Mouse (Mus musculus): ENCODE measurements around the gene Arhgap45. TPM values are rescaled to one million over a fixed set of nuclear protein-coding genes. Genes with fewer than 3 reads are reported as not detected.

Arhgap45 gene
- polyA plus RNA-seq, 1 experiment from 2014 or later, result 4.7 TPM

- 0 out of 2 replicates have a peak, but pooled peaks cover 3% of the 10 kb centered on the region for H3K9me3 ChIP-seq
- WGBS, result under 1% methylated on average over 59 of the region's 59 CpGs
- peak within 1 kb of the TSS; percentile 44; the same call in 1 of the 2 replicates for H3K9ac ChIP-seq
- ATAC-seq (ENCODE audit: low FRiP score, low read depth), result no peak
- peak within 1 kb of the TSS; percentile 46 for H3K4me3 ChIP-seq
- peaks cover 40% of the 10 kb centered on the region for H3K27me3 ChIP-seq (replicated peaks)
- no peak within 1 kb of the TSS for H3K27ac ChIP-seq
- peaks cover 24% of the 10 kb centered on the region for H3K4me1 ChIP-seq
- peaks cover 7% of the 10 kb centered on the region for H3K36me3 ChIP-seq
- peak within 1 kb of the TSS; percentile 58 for H3K4me2 ChIP-seq (replicated peaks)
These were observed 27.8 kb upstream of the Arhgap45 start, which contains the start of gene Cnn2 for GRCm38 (mm10) chr10:79988506-79989271. Gene Cnn2 (plus strand): TSS chr10:79988584.

- WGBS, result 33% methylated on average over 8 of the region's 8 CpGs
- 0 out of 2 replicates have a peak, but pooled peaks cover 3% of the 10 kb centered on the region for H3K9me3 ChIP-seq
- no peak for ATAC-seq (ENCODE audit: low FRiP score, low read depth)
- peaks cover 40% of the 10 kb centered on the region for H3K27me3 ChIP-seq (replicated peaks)
- peaks cover 8% of the 10 kb centered on the region for H3K36me3 ChIP-seq
- H3K4me3 ChIP-seq, result peak overlapping the region; percentile 46
- H3K9ac ChIP-seq, result no peak overlapping the region
- peak overlapping the region; percentile 58 for H3K4me2 ChIP-seq (replicated peaks)
- peaks cover 24% of the 10 kb centered on the region for H3K4me1 ChIP-seq
- no peak overlapping the region for H3K27ac ChIP-seq
These were observed 27.1 kb upstream of the Arhgap45 start for GRCm38 (mm10) chr10:79989272-79989786.

GRCm38 (mm10) chr10:79989870-79990269, 26.6 kb upstream of the Arhgap45 start:
- Histone ChIP-seq H3K4me2 (replicated peaks) (peak overlapping the region; percentile 58), H3K27ac (no peak overlapping the region), H3K9me3 (0 out of 2 replicates have a peak, but pooled peaks cover 3% of the 10 kb centered on the region), H3K36me3 (peaks cover 8% of the 10 kb centered on the region), H3K4me1 (peaks cover 24% of the 10 kb centered on the region), H3K9ac (0 out of 2 replicates have a peak overlapping the region, but pooled peaks have one; percentile 29), H3K4me3 (peak overlapping the region; percentile 46), H3K27me3 (replicated peaks) (peaks cover 40% of the 10 kb centered on the region)
- no peak for ATAC-seq (ENCODE audit: low FRiP score, low read depth)
- 13% methylated on average over 15 of the region's 15 CpGs for WGBS

DNA sequence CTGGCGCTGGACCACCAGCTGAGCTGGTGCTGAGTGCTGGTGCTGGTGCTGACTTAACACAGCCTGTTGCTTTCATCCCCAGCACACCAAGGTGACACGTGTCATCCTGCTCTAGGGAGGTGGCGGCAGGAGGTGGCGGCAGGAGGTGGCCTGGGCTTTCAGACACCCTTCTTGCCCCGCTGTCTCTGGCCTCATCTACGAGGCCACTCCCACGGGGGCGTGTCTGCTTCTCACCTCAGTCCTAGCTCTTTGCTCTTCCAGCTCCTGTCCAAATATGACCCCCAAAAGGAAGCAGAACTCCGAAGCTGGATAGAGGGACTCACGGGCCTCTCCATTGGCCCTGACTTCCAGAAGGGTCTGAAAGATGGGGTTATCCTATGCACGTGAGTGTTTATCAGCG, 25.4 kb upstream of the Arhgap45 start:
- 59% methylated on average over 12 of the region's 12 CpGs for WGBS
- Histone ChIP-seq H3K4me3 (0 out of 2 replicates have a peak overlapping the region, but pooled peaks have one; percentile 16), H3K9me3 (0 out of 2 replicates have a peak, but pooled peaks cover 3% of the 10 kb centered on the region), H3K9ac (no peak overlapping the region), H3K4me2 (replicated peaks) (no peak overlapping the region), H3K27me3 (replicated peaks) (peaks cover 40% of the 10 kb centered on the region), H3K4me1 (peaks cover 20% of the 10 kb centered on the region), H3K36me3 (peaks cover 8% of the 10 kb centered on the region), H3K27ac (no peak overlapping the region)
- no peak for ATAC-seq (ENCODE audit: low FRiP score, low read depth)

DNA sequence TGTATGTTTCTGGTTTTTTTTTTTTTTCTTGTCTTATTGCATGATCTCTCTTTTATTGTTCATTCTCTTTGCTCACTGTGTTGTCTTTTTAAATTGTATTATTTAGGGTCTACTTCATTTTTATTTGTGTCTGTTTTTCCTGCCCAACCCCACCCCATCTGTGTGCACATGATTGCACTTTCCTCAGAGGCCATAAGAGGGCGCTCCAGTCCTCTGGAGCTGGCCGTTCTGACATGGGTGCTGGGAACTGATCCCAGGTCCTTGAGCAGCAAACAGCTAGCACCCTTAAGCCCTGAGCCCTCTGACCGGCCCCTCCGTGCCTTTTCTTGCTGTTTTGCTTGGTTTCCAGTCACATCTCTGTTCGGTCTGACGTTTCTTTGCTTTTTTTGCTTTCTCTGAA, 24.9 kb upstream of the Arhgap45 start:
- ATAC-seq (ENCODE audit: low FRiP score, low read depth), result no peak
- no peak overlapping the region for H3K4me3 ChIP-seq

DNA sequence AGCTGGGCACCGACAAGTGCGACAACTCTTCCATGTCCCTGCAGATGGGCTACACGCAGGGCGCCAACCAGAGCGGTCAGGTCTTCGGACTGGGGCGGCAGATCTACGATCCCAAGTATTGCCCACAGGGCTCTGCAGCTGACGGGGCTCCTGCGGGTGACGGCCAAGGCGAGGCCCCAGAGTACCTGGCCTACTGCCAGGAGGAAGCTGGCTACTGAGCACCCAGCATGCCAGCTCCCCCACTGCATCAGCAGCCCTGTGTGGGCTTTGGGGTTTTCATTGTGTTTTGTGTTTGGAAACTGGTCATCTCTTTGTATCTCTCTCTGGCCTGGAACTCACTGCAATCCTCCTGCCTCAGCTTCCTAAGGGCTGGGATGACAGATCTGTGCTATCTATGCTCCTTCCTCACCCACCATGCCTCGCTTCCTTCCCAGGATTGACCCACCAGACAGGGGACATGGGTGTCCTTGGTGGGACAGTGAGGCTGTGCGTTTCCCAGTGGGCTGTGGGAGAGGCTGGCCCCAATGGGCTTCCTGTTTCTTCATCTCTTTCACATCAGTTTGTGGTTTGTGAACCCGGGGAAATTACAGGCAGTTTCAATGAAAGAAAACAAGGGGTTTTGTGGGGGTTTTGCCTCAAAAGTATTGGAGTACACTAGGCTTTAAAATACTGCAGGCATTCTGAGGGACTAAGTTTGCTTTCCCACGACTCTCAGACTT, 21.9 kb upstream of the Arhgap45 start:
- no peak for ATAC-seq (ENCODE audit: low FRiP score, low read depth)
- peaks cover 8% of the 10 kb centered on the region for H3K36me3 ChIP-seq
- H3K4me1 ChIP-seq, result peaks cover 15% of the 10 kb centered on the region
- H3K4me3 ChIP-seq, result no peak overlapping the region
- 91% methylated on average over 16 of the region's 16 CpGs for WGBS
- peaks cover 15% of the 10 kb centered on the region for H3K27me3 ChIP-seq (replicated peaks)
- H3K4me2 ChIP-seq (replicated peaks), result no peak overlapping the region
- H3K27ac ChIP-seq, result no peak overlapping the region
- H3K9me3 ChIP-seq, result 0 out of 2 replicates have a peak, but pooled peaks cover 3% of the 10 kb centered on the region
- no peak overlapping the region for H3K9ac ChIP-seq

More for the DNA sequence above, 24.9 kb upstream of the Arhgap45 start:
- H3K27ac ChIP-seq, result no peak overlapping the region
- H3K4me2 ChIP-seq (replicated peaks), result no peak overlapping the region
- no peak overlapping the region for H3K9ac ChIP-seq
- peaks cover 8% of the 10 kb centered on the region for H3K36me3 ChIP-seq
- peaks cover 40% of the 10 kb centered on the region for H3K27me3 ChIP-seq (replicated peaks)
- 0 out of 2 replicates have a peak, but pooled peaks cover 3% of the 10 kb centered on the region for H3K9me3 ChIP-seq
- WGBS, result 86% methylated on average over 6 of the region's 6 CpGs
- peaks cover 18% of the 10 kb centered on the region for H3K4me1 ChIP-seq

DNA sequence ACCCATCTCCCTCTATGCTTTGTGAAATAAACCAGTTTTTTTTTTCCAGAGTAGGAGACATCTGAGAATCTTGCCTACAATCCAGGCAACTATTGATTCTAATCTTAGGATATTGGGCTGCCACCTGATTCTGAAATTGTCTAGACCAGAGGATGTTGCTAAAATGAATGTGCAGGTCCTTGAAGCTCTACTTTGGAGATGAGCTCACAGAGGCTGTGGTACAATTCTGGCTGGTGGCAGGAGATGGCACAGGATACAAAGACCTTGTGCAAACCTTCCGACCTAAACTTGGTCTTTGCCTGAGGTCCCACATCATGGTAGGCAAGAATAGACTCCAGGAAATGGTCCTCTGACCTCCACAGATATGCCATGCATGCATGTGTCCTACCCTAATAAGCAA, 20.8 kb upstream of the Arhgap45 start:
- no peak for ATAC-seq (ENCODE audit: low FRiP score, low read depth)
- Histone ChIP-seq H3K9me3 (0 out of 2 replicates have a peak, but pooled peaks cover 3% of the 10 kb centered on the region), H3K9ac (no peak overlapping the region), H3K27me3 (replicated peaks) (peaks cover 9% of the 10 kb centered on the region), H3K27ac (no peak overlapping the region), H3K36me3 (peaks cover 8% of the 10 kb centered on the region), H3K4me2 (replicated peaks) (peak overlapping the region; percentile 79), H3K4me3 (peak overlapping the region; percentile 52; the same call in 1 of the 2 replicates), H3K4me1 (peaks cover 11% of the 10 kb centered on the region)
- WGBS, result 98% methylated on average over 1 of the region's 1 CpGs

DNA sequence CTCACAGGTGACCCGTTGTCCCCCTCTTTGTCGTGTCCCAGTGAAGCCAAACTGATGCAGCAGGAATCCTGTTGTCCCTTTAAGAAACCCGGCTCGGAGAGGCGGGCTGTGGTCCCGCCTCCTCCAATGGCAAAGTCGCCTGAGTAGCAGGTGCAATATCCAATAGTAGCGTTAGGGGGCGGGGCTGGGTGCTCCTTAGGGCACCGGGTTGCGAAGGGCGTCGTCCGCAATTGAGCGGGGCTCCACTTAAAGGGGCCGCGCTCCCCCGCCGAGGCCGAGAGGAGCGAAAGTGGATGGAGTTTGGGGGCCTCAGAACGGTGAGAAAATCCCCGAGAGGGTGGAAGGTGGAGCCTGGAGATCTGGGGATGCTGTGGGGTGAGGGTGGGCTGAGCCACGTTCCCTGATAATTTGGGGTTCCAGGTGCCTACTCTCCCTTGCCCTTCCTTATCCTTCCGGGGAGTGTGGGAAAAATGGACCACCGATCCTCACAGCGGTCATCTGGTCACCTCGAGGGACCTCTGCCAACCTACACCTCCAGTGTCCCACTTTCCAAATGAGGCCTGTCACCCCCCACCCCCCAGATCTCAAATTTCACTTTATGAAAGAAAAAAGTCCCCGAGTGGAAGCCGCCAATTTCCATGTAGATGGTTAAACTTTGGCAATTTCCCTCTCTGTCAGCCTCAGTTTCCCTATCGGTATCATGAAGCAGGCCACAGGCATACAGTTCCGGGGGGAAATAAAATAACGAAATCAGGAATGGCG, 20.0 kb upstream of the Arhgap45 start, which contains the start of gene Abca7:
Gene Abca7 (plus strand): TSS at position 223 of the 762 bp plus-strand sequence.
- under 1% methylated on average over 34 of the region's 34 CpGs for WGBS

DNA sequence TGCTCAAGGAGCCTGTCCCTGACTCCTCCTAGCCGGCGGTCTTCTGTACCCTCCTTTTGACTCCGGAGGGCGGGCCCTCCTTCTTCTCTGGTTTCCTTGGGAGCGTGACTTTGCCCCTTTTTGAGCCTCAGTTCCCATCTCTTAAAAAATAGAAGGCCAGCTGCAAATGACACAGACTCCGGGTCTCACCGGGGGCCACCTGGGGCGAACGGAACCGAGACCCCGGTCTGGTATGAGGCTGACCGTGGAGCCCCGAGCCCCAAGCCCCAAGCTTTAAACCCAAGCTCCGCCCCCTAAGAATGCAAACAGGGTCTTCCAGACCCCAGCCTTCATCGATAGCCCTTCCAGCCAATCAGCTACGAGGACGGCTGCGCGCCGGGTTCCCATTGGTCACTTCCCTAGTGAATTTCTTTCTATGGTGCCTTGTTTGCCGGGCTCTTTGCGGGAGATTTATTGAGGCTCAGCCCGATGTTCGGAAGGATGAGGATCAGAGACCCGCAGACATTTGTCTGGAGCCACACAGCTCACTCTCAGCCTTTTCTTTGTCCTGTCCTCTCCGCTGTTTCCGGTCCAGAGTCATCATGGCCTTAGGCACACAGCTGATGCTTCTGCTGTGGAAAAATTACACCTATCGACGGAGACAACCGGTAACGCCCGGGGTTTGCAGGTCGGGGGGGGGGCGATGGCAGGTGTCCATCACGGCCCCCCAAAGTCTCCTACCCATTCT, 19.3 kb upstream of the Arhgap45 start:
- Histone ChIP-seq H3K4me3 (peak overlapping the region; percentile 52), H3K27ac (peak overlapping the region; percentile 26; the same call in 1 of the 2 replicates), H3K36me3 (peaks cover 5% of the 10 kb centered on the region; the same call in 1 of the 2 replicates), H3K9me3 (no peaks in the 10 kb centered on the region), H3K9ac (peak overlapping the region; percentile 61), H3K4me2 (replicated peaks) (peak overlapping the region; percentile 79), H3K27me3 (replicated peaks) (peaks cover 15% of the 10 kb centered on the region), H3K4me1 (peaks cover 11% of the 10 kb centered on the region)
- under 1% methylated on average over 35 of the region's 35 CpGs for WGBS
- ATAC-seq (ENCODE audit: low FRiP score, low read depth), result peak; percentile 82

More for the DNA sequence above, 20.0 kb upstream of the Arhgap45 start, which contains the start of gene Abca7:
- Histone ChIP-seq H3K9me3 (0 out of 2 replicates have a peak, but pooled peaks cover 3% of the 10 kb centered on the region), H3K9ac (peak within 1 kb of the TSS; percentile 61), H3K4me1 (peaks cover 11% of the 10 kb centered on the region), H3K4me3 (peak within 1 kb of the TSS; percentile 52), H3K27me3 (replicated peaks) (peaks cover 9% of the 10 kb centered on the region), H3K36me3 (peaks cover 8% of the 10 kb centered on the region), H3K4me2 (replicated peaks) (peak within 1 kb of the TSS; percentile 79), H3K27ac (peak within 1 kb of the TSS; percentile 26; the same call in 1 of the 2 replicates)
- peak; percentile 79 for ATAC-seq (ENCODE audit: low FRiP score, low read depth)

DNA sequence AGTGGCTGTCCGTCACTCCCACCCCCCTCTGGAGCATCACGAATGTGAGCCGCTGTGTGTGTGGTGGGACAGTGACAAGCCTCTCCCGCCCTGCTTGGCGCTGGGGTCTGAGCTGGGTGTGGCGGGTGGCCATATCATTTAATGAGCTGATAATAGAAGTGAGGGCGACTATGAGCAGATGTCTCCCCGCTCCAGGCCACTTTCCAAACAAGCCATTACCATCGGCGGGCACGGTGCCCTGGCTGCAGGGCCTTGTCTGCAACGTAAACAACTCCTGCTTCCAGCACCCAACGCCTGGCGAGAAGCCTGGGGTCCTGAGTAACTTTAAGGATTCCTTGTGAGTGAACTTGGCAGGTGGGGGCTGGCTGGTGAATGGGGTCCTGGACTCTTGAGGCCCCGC, 18.6 kb upstream of the Arhgap45 start:
- Histone ChIP-seq H3K27me3 (replicated peaks) (peaks cover 21% of the 10 kb centered on the region), H3K4me1 (peaks cover 12% of the 10 kb centered on the region), H3K9me3 (no peaks in the 10 kb centered on the region), H3K4me3 (peak overlapping the region; percentile 52), H3K4me2 (replicated peaks) (peak overlapping the region; percentile 79), H3K27ac (0 out of 2 replicates have a peak overlapping the region, but pooled peaks have one; percentile 20), H3K36me3 (peaks cover 5% of the 10 kb centered on the region; the same call in 1 of the 2 replicates), H3K9ac (peak overlapping the region; percentile 51)
- ATAC-seq (ENCODE audit: low FRiP score, low read depth), result peak; percentile 46
- 9% methylated on average over 15 of the region's 15 CpGs for WGBS
